Mouse (Mus musculus): ENCODE results near the gene AB124611.

DNA sequence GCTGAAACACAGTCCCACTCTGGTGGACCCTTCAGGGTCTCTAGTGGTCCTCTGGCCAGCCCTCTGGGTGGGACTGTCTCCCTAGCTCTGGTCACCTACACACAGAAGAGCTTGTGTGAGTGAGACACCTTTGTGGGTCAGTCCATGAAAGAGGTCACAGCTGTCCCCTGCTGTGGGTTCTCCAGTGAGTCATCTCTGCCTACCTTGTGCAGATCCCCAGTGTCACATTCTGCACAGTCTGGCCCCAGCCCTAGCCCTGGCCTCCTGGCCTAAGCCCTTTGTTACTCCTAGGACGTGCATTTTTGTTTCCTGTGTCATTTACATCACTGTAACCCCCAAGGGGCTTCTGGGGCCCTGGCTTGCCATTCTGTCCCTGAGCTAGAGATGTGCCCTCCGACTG is 32.1 kb upstream of the AB124611 start:
- TF ChIP-seq CTCF (IDR thresholded peaks at IDR 0.05; ENCODE audit: low read depth, low read length) (no peak), POLR2A (IDR thresholded peaks at IDR 0.05; ENCODE audit: extremely low read depth, insufficient read depth, low read length) (no peak)

All from liver, adult 2 months (tissue).